Mouse (Mus musculus): ENCODE data around the gene Slc1a7.
A peak's percentile ranks its signal among the peaks of the same experiment; 100 is the strongest.

Gene Slc1a7

DNA sequence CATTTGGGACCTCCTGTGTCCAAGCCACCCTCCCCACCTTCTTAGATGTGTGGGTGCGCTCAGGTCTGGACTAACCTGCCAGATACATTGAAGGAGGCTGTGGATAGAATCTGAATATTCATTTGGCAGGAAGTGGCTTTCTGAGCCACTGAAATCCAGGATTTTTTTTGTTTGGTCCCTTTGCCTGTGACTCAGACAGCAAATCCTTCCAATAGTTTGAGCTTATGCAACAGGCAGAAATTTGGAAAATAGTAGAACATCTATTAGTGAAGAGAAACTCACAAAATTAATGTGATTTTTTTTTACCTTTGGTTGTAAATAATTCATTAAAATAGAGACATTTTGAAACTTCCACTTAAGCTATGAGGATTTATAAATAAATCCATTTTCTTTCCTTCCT lies 3.0 kb downstream of the Slc1a7 start:
- DNase-seq = no peak

DNA sequence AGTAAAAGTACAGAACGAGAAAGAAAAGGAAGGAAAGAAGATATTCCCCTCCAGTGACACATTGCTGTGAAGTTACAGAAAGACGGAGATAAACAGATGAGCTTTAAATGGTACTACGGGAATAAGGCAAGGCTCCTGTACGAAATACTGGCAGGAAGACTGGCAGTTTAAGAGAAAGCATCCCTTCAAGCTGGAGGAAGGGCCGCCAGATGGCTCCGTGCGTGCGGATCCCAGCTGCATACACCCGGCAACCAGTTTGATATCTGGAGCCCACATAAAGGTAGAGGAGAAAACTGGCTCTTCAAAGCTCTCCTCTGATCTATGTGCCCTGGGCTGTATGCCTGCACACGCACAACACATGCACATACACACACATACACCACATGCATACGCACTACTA lies 6.4 kb downstream of the Slc1a7 start:
- no peak for DNase-seq

DNA sequence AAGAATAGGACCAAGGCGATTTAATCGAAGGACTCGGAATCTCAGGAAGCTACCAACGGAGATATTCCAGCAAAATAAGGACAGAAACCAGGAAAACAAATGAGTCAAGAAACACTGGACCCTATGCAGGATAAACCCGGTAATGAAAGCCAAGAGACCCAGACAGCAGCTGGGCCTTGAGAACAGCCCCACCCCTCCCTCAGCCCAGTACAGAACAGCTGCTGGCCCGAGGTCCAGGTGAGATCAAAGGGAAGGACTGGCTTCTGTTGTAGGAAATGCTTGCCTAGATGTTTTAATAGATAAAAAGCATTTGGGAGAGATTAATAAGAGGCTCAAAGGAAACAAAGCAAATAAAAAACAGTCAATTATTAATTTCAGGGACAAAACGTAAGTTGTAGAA lies 6.9 kb downstream of the Slc1a7 start:
- no peak for DNase-seq

DNA sequence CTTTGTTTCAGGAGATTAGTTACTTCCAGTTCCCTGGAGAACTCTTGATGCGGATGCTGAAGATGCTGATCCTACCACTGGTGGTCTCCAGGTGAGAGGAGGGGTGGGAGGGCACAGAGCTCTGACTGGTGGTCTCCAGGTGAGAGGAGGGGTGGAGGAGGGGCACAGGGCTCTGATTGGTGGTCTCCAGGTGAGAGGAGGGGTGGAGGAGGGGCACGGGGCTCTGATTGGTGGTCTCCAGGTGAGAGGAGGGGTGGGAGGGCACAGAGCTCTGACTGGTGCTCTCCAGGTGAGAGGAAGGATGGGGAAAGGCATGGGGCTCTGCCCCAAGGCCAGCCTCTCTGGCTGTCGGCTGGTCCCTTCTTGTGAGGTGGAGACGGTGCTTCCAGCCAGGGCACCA lies 9.5 kb downstream of the Slc1a7 start:
- no peak for DNase-seq

DNA sequence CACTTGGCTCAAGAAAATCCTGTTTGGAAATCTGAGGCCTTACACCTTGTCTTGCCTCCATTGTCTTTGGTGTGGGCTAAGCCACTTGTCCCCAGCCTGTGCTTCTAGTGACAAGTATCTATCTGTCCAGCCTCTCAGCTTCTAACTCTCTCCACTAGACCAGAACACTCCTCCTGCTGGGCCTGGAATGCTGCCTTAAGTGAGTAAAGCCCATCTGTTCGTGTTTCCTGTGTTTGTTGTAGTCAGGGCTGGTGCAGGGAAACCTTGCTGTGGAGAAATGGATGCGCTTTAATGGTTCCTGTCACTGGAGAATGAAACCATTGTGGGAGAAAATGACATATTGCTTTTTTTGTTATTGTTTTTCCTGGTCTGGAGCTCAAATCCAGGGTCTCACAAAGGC lies 11.4 kb downstream of the Slc1a7 start:
- peak; percentile 86 for DNase-seq

DNA sequence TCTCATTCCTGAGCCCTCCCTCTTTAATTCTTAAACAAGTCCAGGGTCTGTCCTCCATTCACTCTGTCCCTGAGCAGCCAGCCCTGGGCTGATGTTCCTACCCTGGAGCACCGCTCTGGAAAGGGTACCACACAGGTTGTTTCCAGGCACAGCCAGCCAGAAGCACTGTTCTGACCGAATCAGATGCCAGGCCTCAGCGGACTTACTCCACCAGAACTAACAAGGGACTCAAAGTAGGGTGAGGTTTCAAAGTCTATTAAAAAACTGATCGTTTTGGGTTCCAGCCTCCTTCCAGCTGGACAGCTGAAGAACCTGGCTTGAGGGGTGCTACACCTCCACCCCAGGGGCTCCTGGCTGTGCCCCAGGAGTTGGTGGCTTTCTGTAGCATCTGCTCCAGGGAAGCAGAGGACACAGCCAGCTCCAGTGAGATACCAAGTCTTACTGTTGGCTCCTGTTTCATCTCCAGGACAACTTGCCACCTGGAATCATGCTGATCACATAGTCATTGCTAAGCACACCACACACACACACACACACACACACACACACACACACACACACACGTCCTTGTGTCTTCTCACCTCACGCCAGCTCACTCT lies 12.0 kb downstream of the Slc1a7 start:
- DNase-seq = peak; percentile 37

DNA sequence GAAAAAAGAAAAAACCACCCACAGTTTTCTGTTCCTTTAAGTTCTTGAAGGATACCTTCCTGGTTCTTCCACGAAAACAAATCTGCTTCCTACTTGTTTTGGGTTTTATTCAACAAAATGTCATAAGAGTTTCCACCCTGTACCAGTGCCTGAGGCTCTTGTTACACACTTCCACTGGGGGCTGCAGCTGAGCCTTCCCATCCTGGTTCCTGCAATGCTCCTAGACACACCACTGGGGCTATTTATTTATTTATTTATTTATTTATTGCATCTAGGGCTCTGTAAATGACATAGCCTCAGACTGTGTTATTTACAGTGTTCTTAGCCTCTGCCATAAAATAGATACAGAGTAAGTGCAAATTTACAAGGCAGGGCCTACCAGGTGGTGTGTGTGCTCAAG lies 15.6 kb downstream of the Slc1a7 start:
- DNase-seq = no peak

DNA sequence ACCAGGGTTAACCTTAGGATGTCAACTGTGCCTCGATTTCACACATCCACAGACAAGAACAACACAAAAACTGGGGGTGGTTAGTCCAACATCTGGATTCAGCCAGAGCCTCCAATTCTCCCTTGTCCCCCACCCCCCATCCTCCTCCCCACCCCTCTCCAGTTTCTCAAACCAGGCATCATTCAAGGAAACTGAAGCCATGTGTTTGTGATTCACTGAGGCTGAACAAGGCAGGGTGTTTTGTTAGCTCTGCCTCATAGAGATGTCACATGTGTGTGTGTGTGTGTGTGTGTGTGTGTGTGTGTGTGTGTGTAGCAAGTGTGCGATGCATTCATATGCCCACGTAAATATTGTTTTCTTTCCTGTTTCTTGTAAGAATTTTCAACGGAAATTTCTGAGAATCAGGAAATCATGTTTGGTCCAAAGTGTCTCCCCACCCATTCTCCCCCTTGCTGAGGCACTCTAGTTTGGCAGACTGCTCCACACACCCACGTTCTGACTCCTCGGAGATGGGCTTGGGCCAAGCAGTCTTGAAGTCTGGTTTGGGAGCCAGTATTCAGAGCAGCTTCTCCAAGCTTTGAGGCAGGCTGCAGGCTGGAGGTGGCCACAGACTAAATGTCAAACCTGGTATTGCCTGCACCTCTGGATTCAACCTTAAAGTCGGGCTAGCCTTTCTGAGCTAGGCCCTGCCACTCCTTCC lies 16.3 kb downstream of the Slc1a7 start:
- DNase-seq = no peak

DNA sequence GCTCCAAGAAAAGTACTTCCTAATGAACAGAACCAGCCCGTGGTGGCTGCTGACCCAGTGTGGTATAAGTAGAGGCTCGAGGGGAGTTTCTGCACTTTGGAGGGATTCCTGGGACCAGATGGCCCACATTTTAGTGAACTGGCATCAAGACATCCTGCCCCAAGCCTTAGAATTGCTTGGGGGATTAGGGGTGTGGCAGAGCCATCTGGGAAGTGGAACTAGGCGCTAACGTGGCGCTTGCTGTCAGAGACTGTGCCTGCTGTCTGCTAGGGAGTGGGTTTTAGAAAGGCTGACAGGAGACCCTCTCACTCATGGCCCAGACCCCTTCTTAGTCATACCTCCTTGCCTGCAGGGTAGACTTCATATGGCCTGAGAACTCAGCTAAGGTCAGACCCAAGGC lies 17.7 kb downstream of the Slc1a7 start:
- no peak for DNase-seq

DNA sequence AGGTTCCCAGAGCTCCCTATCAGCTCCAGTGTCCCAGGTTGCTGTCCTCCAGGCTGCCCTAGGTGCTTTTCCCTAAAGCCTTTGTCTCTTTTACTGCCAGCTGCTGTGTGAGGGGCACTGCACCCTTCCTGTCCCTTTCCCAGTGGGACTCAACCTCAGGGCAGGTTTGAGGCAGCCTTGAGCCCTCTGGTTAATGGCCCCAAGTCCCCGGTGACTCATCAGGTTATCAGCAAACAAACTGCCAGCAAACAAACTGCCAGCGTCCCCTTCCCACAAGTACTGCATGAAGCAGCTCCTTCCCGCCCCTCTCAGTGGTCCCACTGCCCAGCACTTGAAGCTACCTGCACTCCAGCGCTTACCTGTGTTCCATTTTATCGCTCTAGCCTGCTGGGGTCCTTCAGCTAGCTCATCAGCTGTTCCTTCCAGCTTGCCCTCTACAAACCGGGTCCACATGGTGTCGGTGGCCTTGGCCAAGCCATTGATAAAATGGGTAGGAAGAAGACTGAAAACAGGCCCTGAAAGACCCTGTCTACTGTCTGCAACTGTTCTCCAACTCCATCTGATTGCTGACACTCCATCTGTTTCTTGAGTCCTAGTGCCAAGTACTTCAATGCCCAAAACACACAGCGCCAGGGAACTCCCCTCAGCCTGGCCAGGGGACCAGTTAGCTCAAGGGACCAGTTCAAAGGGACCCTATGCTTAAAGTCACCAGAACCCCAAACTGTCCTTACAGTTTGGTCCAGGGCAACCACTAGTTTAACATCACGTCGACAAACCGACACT lies 18.4 kb downstream of the Slc1a7 start:
- DNase-seq = no peak

DNA sequence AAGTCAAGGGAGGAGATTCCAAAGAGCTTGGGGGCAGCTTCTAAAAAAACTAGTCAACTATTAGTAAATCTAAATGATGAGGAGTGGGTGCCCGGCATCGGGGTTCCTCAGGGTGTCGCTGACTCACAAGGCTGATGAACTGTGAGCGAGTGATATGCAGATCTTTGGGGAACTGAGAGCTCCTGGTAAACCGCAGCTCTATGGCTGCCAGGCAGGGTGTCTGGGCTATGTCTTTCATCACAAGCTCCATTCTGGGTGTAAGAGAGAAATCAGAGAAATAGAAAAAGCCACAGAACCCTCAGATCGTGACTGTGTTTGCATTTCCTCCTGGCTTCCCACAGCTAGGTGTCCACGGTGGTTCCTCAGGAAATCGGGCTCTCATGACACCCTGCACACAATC lies 20.8 kb downstream of the Slc1a7 start:
- no peak for DNase-seq

DNA sequence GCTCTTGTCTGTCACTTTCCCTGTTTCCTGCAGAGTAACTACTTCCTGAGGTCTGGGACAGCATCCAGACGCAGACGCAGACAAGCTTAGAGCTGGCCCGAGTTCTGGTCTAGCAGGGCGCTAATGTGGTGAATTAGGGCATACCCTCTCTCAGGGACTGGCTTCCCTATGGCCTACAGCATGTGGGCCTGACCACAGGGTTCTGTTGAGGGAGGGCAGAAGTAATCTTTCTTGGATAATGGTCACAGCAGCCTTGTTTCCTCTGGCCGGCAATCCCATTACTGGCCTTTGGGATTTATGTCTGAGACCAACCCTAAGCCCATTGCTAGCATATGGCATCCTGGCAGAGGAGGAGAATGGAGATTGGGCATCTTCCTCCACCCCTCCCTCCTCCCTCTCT lies 22.7 kb downstream of the Slc1a7 start:
- DNase-seq = peak; percentile 62

DNA sequence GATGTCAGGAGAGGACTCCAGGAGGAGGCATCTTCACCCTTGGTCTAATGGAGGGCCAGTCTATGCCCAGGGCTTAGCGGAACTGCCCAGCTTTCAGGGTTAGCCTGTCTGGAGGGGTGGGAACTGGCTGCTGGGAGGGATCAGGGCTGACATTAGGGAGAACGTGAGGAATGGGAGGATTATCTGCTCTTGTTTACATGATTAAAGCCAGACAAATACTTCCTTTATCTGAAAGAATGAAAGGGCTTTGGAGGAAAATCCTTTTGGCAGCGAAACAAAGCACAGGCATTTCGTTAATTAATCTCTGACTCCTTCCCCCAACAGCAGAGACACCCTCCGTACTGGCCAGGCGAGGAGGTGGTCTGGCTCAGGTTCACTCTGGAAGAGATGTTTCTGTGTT lies 23.7 kb downstream of the Slc1a7 start:
- no peak for DNase-seq

DNA sequence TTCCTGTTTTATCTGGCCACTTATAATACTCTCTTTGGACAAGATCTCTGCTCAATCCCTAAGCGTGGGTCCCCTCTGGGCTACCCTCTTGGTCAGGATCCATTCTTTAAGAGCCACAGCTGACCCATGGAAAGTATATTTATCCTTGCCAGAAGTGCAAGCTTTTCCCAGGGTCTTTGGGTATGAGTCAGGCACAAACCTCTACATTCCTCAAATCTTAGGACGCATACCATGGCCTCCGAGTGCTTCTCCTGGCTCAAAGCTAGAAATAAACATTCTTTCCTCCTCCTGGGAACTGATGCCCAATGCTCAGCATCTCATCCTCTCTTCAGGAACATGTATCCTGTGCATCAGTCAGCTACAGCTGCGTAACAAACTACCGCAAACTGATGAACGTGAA lies 26.9 kb downstream of the Slc1a7 start:
- DNase-seq = no peak

DNA sequence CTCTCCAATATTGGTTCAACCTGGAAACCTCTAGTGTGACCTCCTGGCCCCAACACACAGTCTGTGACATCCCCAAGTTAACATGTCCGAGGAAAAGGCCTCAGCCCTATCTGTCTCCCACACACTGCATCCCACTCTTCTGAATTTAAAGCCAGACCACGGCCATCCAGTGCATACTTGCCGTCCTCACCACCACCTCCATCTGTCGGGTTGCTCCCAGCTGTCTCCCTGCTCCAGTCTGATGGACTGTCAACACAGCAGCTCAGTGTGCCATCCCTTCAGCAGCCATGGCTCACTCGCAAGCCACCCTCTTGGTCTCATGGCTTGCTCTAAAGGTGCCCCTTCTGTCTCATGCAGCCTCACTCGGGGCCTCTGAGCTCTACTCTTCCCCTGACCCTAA lies 27.6 kb downstream of the Slc1a7 start:
- DNase-seq = no peak

DNA sequence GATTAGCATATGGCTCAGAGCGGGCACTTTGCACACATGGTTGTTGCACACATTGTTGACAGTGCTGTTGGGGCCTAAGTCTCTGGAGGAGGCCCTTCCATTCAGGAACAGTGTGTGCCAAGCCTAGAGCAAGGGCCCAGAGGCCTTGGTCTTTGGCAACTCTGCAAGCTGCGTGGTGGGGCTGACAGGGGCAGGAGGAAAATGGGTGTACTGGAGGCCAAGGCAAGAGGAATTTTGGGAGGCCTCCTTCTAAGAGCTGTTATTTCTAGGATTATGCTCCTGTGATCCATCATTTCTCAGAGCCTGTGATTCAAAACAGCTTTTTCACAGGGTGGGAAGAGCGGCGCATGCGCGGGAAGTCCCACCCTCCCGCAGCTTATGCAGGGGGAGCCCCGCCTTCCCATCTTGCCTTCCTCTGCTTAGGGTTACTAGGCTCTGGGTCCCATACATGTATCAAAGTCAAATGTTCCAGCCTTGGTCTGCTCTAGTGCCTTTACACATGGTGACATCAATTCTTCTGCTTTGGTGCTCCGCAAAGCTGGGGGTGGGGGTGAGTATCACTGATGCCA lies 28.4 kb downstream of the Slc1a7 start:
- DNase-seq = no peak

DNA sequence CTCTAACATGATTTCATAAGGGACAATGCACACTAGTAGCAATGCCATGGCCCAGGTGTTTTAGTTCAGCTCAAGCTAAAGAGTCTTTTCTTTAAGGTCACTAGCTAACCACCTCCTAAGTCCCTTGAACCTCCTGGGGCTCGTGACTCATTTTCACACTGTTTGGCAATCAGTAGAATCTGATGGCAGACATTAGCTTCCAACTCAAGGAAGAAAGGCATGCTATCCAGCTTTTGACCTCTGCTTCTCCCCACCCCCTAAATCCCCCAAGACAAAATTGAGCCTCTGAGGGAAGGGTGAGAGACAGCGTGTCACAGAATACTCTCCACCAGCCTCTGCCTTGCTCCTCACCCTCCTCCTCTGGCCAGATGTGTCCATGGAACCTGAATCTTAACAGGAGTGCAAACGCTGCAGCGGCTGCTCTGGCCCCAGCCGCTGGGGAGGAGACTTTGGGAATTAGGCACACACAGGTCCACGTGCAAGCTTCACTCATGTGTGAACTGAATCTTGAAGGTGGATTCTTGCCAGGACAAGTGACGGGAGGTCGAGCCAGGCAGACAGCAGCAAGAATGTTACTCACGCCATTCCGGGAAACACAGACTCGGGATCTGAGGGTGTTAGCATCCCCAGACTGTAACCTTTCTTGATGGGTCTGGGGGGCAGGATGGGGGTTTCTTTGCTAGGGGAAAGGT lies 30.7 kb downstream of the Slc1a7 start:
- DNase-seq = no peak

DNA sequence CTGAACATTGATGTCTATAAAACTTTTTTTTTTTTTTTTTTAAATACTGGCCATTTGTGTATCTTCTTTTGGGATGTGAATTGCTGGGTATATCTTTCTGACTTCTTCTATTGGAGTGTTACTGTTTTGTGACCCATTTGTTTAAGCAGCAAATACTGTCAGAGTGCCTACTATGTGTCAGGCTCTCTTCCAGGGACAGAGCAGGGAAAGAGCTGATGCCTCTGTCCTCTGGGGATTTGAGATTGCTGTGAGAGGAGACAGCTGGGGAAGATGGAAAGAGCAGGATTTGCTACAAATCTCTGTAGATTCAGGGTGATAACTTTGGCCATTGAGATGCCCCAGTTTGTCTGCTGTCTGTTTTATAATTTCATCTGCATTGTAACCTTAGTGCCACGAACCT lies 31.2 kb downstream of the Slc1a7 start:
- no peak for DNase-seq

DNA sequence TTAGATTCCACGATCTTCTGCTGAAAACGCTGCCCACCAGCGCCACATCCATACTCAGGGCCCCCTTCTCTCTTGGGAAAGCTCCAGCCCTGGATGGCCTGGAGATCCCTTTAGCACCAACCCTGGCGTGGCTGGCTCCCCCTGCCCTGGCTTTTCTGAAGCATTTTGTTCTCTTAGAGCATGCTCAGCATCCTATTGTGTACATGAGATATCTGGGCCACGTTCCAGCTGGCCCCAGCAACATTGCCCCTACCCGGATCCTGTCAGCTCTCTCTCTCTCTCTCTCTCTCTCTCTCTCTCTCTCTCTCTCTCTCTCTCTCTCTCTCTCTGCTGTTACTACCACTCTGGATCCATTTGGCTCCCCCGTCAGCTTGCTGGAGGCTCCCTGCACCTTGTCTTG lies 37.2 kb downstream of the Slc1a7 start:
- no peak for DNase-seq

DNA sequence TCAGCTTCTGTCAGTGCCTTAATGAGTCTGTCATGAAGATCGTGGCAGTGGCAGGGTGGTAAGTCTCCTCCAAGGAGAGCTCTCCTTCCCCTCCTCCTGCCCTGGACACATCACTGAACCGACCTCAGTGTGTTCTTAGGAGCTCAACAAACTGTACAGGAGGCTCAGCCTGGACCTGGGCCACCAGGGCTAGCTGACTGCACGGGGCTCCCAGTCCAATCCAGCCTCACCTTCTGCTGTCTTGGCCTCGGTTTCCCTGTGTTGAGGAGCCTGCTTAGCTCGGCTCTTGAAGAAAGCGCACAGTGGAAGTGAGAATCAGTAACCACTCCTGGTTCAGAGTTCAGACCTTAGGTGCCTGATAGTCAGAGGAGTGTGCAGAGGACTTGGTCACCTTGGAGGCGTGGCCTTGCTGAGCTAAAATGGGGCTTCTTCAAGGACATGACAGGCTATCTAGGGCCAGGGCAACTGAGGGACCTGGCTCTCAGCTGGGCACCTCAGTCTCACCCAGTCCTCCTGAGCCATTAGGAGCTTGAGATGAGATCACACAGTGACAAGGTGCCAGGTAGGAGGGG lies 39.5 kb downstream of the Slc1a7 start:
- no peak for DNase-seq

DNA sequence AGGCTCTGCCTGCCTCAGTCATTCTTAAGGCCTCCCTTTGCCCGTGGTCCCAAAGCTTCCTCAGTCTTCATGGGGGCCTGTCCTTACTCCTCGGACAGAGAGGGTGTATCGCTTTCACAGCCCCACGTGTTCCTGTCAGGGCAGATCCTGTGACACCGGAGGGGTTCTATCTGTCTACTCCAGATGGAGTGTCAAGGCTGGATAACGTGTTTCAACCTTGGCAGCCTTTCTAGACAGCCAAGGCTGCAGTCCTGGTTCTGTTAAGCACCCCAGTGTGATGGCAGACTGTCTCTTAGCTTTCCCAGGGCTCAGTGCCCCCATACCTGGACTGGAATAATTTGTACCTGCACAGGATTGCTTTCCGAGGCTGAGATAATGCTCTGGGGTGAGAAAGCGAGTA lies 40.4 kb downstream of the Slc1a7 start:
- DNase-seq = peak; percentile 34

DNA sequence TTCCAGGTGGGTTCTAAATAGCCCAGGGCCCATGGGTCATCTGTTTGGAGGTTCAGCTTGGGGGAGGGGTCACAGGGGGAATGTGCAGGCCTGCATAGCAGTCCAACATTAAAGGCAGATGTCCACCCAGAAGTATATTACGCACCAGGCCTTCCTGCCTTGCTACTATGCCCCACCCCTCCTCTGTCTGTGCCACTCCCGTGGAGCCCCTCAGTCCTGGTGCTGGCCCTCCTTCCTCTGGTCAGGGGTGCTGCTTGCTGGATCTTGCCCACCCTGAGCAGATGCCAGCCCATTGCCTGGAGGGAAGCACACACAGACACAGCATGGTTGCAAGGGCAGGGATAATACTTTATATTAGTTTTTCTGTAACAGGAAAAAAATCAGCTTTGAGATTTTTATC lies 46.3 kb downstream of the Slc1a7 start:
- DNase-seq = no peak
